Mouse (Mus musculus) gastrocnemius, postnatal 14 days (tissue): ENCODE data around the gene Inca1. TPM values are rescaled to one million over a fixed set of nuclear protein-coding genes. Genes with fewer than 3 reads are reported as not detected.
A peak's percentile ranks its signal among the peaks of the same experiment; 100 is the strongest.

ENCODE experiments used
- DNase-seq: peaks from one replicate; pipeline ENCODE4 v3.0.0; 2021; ENCODE audit warnings: mixed read lengths
- intact Hi-C: fragments of 180-260 bp; cut with DNase I; formaldehyde crosslinking; loops from one replicate; pipeline ENCODE4 v1.15.1; 2025; ENCODE audit warnings: low total_unique reads
- total RNA-seq, 2 experiments: library from RNA; stranded (reverse); gene quantifications; 2 replicates each; pipeline ENCODE4 v1.2.3; 2021

Inca1 gene
- total RNA-seq, 2 experiments from 2014 or later, result 2.5 to 3.3 TPM

GRCm38 (mm10) chr11:70655571-70656455 is 44.1 kb downstream of the Inca1 start:
- intact Hi-C loops, result no loop called here

GRCm38 (mm10) chr11:70654923-70655570 is 44.9 kb downstream of the Inca1 start:
- intact Hi-C loops, result no loop called here
- DNase-seq, result peak; percentile 92

More at GRCm38 (mm10) chr11:70655571-70656455, 44.1 kb downstream of the Inca1 start:
- DNase-seq, result peak; percentile 84

- intact Hi-C loops, result no loop called here
Measured at GRCm38 (mm10) chr11:70654198-70654922, 45.6 kb downstream of the Inca1 start, which contains the start of gene Pfn1. Gene Pfn1, minus strand, starts transcription at chr11:70654644.

GRCm38 (mm10) chr11:70653345-70654197 is 46.4 kb downstream of the Inca1 start:
- intact Hi-C loops, result no loop called here

More at GRCm38 (mm10) chr11:70654198-70654922, 45.6 kb downstream of the Inca1 start, which contains the start of gene Pfn1:
- DNase-seq, result peak; percentile 84

GRCm38 (mm10) chr11:70652884-70653344 is 47.0 kb downstream of the Inca1 start:
- intact Hi-C loops, result no loop called here
- no peak for DNase-seq

More at GRCm38 (mm10) chr11:70653345-70654197, 46.4 kb downstream of the Inca1 start:
- DNase-seq, result peak; percentile 70

GRCm38 (mm10) chr11:70652029-70652883 is 47.7 kb downstream of the Inca1 start:
- DNase-seq, result no peak
- intact Hi-C loops, result no loop called here

GRCm38 (mm10) chr11:70651391-70651790 is 48.6 kb downstream of the Inca1 start:
- intact Hi-C loops, result no loop called here
- no peak for DNase-seq

- intact Hi-C loops, result no loop called here
- DNase-seq, result no peak
Measured at GRCm38 (mm10) chr11:70650322-70651175, 49.4 kb downstream of the Inca1 start.

- intact Hi-C loops, result no loop called here
- DNase-seq, result no peak
Measured at GRCm38 (mm10) chr11:70649185-70649734, 50.7 kb downstream of the Inca1 start.

- intact Hi-C loops, result no loop called here
- no peak for DNase-seq
Measured at GRCm38 (mm10) chr11:70648512-70648911, 51.4 kb downstream of the Inca1 start.

- intact Hi-C loops, result no loop called here
- no peak for DNase-seq
Measured at GRCm38 (mm10) chr11:70647716-70648420, 52.1 kb downstream of the Inca1 start.

GRCm38 (mm10) chr11:70646691-70647650 is 53.0 kb downstream of the Inca1 start, which contains the start of the genes Rnf167 and Slc25a11:
Gene Rnf167, plus strand, starts transcription at chr11:70647235.
Gene Slc25a11, minus strand, starts transcription at chr11:70647479.
- DNase-seq, result peak; percentile 96
- intact Hi-C loops, result no loop called here

GRCm38 (mm10) chr11:70646259-70646555 is 53.7 kb downstream of the Inca1 start:
- intact Hi-C loops, result no loop called here
- DNase-seq, result no peak

- intact Hi-C loops, result no loop called here
- DNase-seq, result no peak
Measured at GRCm38 (mm10) chr11:70645461-70646258, 54.3 kb downstream of the Inca1 start.
